Mouse (Mus musculus): ENCODE results near the gene Scfd2. TPM values are rescaled to one million over a fixed set of nuclear protein-coding genes. Genes with fewer than 3 reads are reported as not detected.

The Scfd2 gene
- polyA plus RNA-seq, 1 experiment, result 12.4 TPM

DNA sequence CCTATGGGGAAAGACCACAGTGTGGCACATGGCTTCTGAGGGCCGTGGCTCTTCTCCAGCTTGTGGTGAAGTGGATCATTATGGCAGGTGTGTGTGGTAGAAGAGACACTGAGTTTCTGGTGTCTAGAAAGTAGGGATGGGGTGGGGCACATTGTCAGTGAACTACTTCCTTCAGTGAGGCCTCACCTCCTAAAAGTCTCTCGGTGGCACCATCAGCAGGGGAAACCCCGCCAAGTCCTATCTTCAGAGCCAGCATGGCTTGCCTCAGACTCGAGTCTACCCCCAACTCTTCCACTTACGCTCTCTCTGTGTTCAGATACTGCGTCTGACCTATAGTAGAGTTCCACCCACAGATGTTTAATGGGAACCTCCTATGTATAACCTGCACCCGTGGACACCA is 297.8 kb downstream of the Scfd2 start:
- Histone ChIP-seq H3K4me3 (replicated peaks; ENCODE audit: extremely low read depth, low read depth, low read length) (no peak overlapping the region), H3K4me1 (ENCODE audit: control insufficient read depth, insufficient read depth, low read length) (no peaks in the 10 kb centered on the region)
- DNase-seq, result no peak
- no peak for TF ChIP-seq CTCF (IDR thresholded peaks at IDR 0.05; ENCODE audit: insufficient read depth, low read length)
- TF ChIP-seq POLR2A (IDR thresholded peaks at IDR 0.05; ENCODE audit: borderline replicate concordance, extremely low read depth, low read depth, low read length), result no peak
- WGBS, result 79% methylated on average over 7 of the region's 7 CpGs

DNA sequence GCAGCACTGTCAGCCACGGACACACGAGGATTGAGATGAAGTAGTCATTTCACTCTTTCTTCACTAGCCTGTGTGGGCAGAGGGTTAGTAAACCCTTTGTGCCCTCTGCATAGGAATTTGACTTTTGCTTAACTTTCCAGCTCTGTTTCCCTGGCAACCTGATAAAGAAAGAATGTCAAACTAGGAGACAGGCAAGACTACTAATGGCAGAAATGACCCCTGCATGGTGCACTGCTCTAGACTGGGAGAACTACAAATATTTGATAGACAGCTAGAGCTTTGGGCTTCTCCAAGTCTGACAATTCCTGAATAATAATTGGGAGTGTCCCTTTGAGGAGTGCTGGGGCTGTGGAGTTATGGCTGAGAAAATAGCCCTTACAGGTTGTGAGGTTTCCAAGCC is 301.0 kb downstream of the Scfd2 start:
- WGBS, result 55% methylated on average over 2 of the region's 2 CpGs
- no peak for TF ChIP-seq CTCF (IDR thresholded peaks at IDR 0.05; ENCODE audit: insufficient read depth, low read length)
- no peak for TF ChIP-seq POLR2A (IDR thresholded peaks at IDR 0.05; ENCODE audit: borderline replicate concordance, extremely low read depth, low read depth, low read length)
- H3K4me1 ChIP-seq (ENCODE audit: control insufficient read depth, insufficient read depth, low read length), result no peaks in the 10 kb centered on the region
- DNase-seq, result no peak
- H3K4me3 ChIP-seq (replicated peaks; ENCODE audit: extremely low read depth, low read depth, low read length), result no peak overlapping the region

DNA sequence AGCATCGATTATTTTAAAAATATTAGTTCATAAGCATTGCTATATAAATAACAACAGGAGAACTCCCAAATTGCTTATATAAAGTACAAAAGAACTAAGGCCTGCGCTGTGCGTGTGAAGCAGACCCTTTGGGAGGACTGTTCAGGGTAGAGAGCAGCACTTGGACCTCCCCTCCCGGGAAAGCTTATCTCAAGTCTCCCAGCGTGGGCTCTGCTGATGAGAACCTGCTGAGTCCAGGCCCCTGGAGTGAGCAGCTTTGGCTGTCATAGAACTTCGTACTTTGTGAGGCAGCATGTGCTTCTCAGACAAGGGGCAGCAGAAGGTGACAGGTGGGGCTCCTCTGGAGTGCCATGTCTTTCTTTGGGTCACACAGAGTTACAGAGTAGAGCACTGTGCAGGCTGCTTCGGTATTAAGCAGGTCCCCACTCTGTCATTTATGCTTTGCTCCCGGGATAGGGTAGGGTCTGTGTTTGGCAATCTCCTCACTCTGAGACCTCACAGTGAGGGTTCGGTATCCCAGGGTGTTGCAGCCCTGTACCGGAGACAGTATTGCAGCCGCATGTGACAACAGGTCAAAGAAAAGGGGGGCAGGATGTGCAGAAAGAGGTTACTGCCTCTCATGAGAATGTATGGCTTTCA is 301.7 kb downstream of the Scfd2 start:
- no peak for DNase-seq
- 70% methylated on average over 11 of the region's 11 CpGs for WGBS
- Histone ChIP-seq H3K4me1 (ENCODE audit: control insufficient read depth, insufficient read depth, low read length) (no peaks in the 10 kb centered on the region), H3K4me3 (replicated peaks; ENCODE audit: extremely low read depth, low read depth, low read length) (no peak overlapping the region)
- TF ChIP-seq CTCF (IDR thresholded peaks at IDR 0.05; ENCODE audit: insufficient read depth, low read length) (no peak), POLR2A (IDR thresholded peaks at IDR 0.05; ENCODE audit: borderline replicate concordance, extremely low read depth, low read depth, low read length) (no peak)

DNA sequence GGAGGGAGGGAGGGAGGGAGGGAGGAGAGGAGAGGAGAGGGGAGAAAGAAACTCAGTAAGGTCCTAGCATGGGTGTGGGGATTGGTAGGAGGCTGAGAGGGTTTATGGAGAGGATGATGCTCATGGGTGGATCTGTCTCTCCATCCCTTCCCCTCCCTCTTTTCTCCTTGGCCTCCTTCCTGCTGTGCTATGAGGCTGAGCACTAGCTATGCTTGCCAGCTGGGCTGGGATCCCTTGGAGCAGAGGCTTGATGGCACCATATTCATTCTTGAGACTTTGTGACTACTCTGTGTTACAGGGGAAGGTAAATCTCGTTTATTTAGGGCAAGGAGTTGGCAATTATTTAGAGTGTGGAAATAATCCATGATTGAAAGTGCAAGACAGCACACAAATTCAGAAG is 302.6 kb downstream of the Scfd2 start:
- 34% methylated on average over 1 of the region's 1 CpGs for WGBS
- Histone ChIP-seq H3K4me3 (replicated peaks; ENCODE audit: extremely low read depth, low read depth, low read length) (no peak overlapping the region), H3K4me1 (ENCODE audit: control insufficient read depth, insufficient read depth, low read length) (no peaks in the 10 kb centered on the region)
- no peak for DNase-seq
- TF ChIP-seq CTCF (IDR thresholded peaks at IDR 0.05; ENCODE audit: insufficient read depth, low read length), result no peak
- no peak for TF ChIP-seq POLR2A (IDR thresholded peaks at IDR 0.05; ENCODE audit: borderline replicate concordance, extremely low read depth, low read depth, low read length)

DNA sequence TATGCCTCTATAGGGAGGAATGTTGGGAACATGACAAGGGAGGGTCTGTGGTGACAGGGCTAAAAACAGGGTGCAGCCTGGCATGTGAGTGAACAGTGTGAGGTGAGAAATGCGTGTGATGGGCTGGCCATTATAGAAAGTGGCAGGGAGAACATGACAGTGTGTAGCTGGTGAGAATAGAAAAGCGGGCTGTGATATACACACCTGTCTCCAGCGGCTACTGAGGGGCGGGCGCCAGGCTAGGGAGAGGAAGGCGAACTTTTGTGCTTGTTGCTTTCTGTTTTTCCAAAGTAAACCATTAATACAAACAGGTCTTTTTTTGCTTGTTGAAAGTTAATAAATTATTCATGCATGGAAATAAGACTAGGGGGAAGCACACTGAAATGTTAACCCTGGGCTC is 304.2 kb downstream of the Scfd2 start:
- TF ChIP-seq POLR2A (IDR thresholded peaks at IDR 0.05; ENCODE audit: borderline replicate concordance, extremely low read depth, low read depth, low read length), result no peak
- no peak for TF ChIP-seq CTCF (IDR thresholded peaks at IDR 0.05; ENCODE audit: insufficient read depth, low read length)
- DNase-seq, result no peak
- WGBS, result 96% methylated on average over 6 of the region's 6 CpGs
- Histone ChIP-seq H3K4me3 (replicated peaks; ENCODE audit: extremely low read depth, low read depth, low read length) (no peak overlapping the region), H3K4me1 (ENCODE audit: control insufficient read depth, insufficient read depth, low read length) (peaks cover 4% of the 10 kb centered on the region; the same call in 1 of the 2 replicates)

DNA sequence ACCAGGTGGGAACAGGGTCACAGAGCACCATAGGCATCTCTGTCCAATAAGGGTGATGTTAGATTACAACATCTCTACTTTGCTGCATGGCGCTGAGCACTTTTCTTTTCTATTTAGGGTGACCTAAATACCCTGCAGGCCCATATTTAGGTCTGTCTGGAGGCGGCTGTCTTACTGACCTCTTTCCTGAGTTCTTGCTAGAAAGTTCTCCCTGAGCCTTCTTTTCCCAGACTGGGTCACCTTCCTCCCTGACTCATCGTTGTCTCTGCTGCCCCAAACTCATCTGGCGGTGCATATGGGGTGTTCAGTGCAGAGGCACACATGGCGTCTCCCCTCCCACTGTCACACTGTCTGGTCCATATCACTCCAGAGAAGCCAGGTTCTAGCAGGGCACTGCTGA is 305.4 kb downstream of the Scfd2 start:
- H3K4me3 ChIP-seq (replicated peaks; ENCODE audit: extremely low read depth, low read depth, low read length), result no peak overlapping the region
- no peak for DNase-seq
- TF ChIP-seq POLR2A (IDR thresholded peaks at IDR 0.05; ENCODE audit: borderline replicate concordance, extremely low read depth, low read depth, low read length) (no peak), CTCF (IDR thresholded peaks at IDR 0.05; ENCODE audit: insufficient read depth, low read length) (no peak)
- 88% methylated on average over 5 of the region's 5 CpGs for WGBS
- H3K4me1 ChIP-seq (ENCODE audit: control insufficient read depth, insufficient read depth, low read length), result peaks cover 4% of the 10 kb centered on the region; the same call in 1 of the 2 replicates

DNA sequence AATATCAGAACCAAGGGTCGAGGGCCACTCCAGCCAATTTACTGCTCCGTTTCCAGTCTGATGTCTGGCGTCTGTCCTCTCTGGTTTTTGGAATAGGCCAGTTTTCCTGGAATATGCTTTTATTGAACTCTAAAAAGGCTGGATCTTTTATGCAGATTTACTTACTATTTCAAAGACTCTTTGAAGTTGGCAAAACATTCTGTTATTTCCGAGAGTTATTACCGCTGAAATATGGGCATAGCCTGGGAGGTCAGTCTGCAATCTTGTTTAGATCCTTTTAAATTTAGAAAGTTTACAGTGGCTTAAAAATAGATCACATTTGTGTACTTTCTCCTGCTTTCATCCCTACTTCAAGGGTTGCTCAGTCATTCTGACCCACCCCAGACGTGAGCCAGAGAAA is 307.1 kb downstream of the Scfd2 start:
- Histone ChIP-seq H3K4me3 (replicated peaks; ENCODE audit: extremely low read depth, low read depth, low read length) (no peak overlapping the region), H3K4me1 (ENCODE audit: control insufficient read depth, insufficient read depth, low read length) (peaks cover 4% of the 10 kb centered on the region; the same call in 1 of the 2 replicates)
- TF ChIP-seq POLR2A (IDR thresholded peaks at IDR 0.05; ENCODE audit: borderline replicate concordance, extremely low read depth, low read depth, low read length), result no peak
- TF ChIP-seq CTCF (IDR thresholded peaks at IDR 0.05; ENCODE audit: insufficient read depth, low read length), result no peak
- DNase-seq, result no peak
- 74% methylated on average over 6 of the region's 6 CpGs for WGBS

DNA sequence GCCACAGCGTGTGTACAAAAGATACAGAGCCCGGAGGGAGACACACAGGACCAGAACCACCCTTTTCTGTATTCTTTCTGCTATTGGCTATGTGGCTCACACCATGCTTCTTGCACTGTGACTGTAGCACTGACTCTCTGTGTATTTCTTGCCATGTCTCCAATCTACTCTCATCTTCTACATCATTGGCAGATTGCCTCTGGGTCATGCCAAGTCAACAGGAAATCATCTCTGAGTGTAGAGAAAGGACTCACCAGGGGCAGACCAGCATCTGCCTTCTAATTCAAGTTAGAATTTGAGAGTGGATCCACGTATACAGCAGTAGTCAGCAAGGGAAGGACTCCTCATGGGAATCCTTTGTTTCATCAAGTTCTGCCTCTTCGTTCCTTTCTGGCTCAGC is 308.9 kb downstream of the Scfd2 start:
- TF ChIP-seq CTCF (IDR thresholded peaks at IDR 0.05; ENCODE audit: insufficient read depth, low read length) (no peak), POLR2A (IDR thresholded peaks at IDR 0.05; ENCODE audit: borderline replicate concordance, extremely low read depth, low read depth, low read length) (no peak)
- H3K4me1 ChIP-seq (ENCODE audit: control insufficient read depth, insufficient read depth, low read length), result peaks cover 4% of the 10 kb centered on the region; the same call in 1 of the 2 replicates
- WGBS, result 67% methylated on average over 4 of the region's 4 CpGs
- H3K4me3 ChIP-seq (replicated peaks; ENCODE audit: extremely low read depth, low read depth, low read length), result no peak overlapping the region
- no peak for DNase-seq

DNA sequence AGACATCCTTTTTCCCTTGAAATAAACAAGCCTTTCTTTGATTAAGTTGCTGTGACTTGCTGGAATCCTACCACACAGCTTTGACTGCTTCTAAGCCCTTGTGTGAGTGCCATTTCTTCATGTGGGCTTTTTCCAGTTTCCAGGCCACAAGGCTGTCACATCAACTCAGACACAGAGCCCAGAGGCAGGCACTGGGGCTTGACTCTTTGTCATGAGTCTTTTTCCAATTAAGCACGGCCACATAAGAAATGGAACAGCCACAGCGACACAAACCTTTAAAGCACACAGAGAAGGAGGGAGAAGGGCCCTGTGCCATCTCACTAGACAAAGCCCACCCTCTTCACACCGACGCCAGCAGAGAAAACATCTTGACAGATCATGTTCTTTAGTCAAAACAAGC is 313.0 kb downstream of the Scfd2 start:
- peaks cover 4% of the 10 kb centered on the region; the same call in 1 of the 2 replicates for H3K4me1 ChIP-seq (ENCODE audit: control insufficient read depth, insufficient read depth, low read length)
- WGBS, result 84% methylated on average over 4 of the region's 4 CpGs
- H3K4me3 ChIP-seq (replicated peaks; ENCODE audit: extremely low read depth, low read depth, low read length), result no peak overlapping the region
- DNase-seq, result no peak
- no peak for TF ChIP-seq CTCF (IDR thresholded peaks at IDR 0.05; ENCODE audit: insufficient read depth, low read length)
- no peak for TF ChIP-seq POLR2A (IDR thresholded peaks at IDR 0.05; ENCODE audit: borderline replicate concordance, extremely low read depth, low read depth, low read length)

DNA sequence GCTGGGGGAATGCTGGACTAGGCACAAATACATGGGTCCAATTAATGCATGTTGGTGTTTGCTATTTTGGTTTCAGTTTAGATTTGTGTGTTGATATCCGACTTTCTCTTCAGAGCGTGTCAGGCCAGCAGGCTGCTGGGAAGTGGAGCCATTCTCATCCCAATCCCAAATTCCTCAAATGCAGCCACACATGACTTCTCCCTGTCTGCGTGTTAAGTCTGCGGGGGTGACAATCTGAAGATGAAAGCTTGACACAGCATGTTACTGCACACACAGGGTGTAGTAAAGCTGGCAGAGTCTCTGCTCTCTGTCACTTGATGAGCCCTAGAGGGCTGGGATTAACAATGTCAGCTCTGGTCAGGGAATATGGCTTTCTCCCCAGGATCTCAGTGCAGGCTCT is 316.4 kb downstream of the Scfd2 start:
- Histone ChIP-seq H3K4me1 (ENCODE audit: control insufficient read depth, insufficient read depth, low read length) (no peaks in the 10 kb centered on the region), H3K4me3 (replicated peaks; ENCODE audit: extremely low read depth, low read depth, low read length) (no peak overlapping the region)
- DNase-seq, result no peak
- TF ChIP-seq POLR2A (IDR thresholded peaks at IDR 0.05; ENCODE audit: borderline replicate concordance, extremely low read depth, low read depth, low read length) (no peak), CTCF (IDR thresholded peaks at IDR 0.05; ENCODE audit: insufficient read depth, low read length) (no peak)
- 58% methylated on average over 4 of the region's 4 CpGs for WGBS
